Mouse (Mus musculus) cerebellum, adult 2 months (tissue): ENCODE data around the gene Mamdc2. TPM values are rescaled to one million over a fixed set of nuclear protein-coding genes. Genes with fewer than 3 reads are reported as not detected.

ENCODE experiments used
- DNase-seq, 2 experiments: peaks; one replicate each; pipeline ENCODE4 v3.0.0; 2021
- H3K27ac ChIP-seq: fragments of 200-500 bp; 2 replicates; pipeline ENCODE4 v1.5.1; 2012; ENCODE audit warnings: low read length, control low read depth, inconsistent platforms; ENCODE audit not compliant: insufficient read depth
- H3K27me3 ChIP-seq: fragments of 200-500 bp; 2 replicates; pipeline ENCODE4 v1.6.1; 2012; ENCODE audit warnings: inconsistent platforms, mild to moderate bottlenecking, low read length, moderate library complexity; ENCODE audit not compliant: control insufficient read depth, insufficient read depth
- H3K4me1 ChIP-seq: fragments of 200-500 bp; 2 replicates; pipeline ENCODE4 v1.6.1; 2011; ENCODE audit warnings: low read length; ENCODE audit not compliant: control insufficient read depth, insufficient read depth
- H3K4me3 ChIP-seq: fragments of 200-500 bp; replicated peaks from 2 replicates; pipeline ENCODE3; 2011; ENCODE audit warnings: mild to moderate bottlenecking, low read depth, low read length, control low read depth; ENCODE audit not compliant: insufficient read depth
- CTCF ChIP-seq: fragments of 200-500 bp; IDR thresholded peaks from 2 replicates; pipeline ENCODE4 v1.5.1; 2011; ENCODE audit warnings: low read depth, mild to moderate bottlenecking, control low read depth, low read length, moderate library complexity, borderline replicate concordance; ENCODE audit not compliant: insufficient read depth
- POLR2A ChIP-seq: fragments of 200-500 bp; IDR thresholded peaks from 2 replicates; pipeline ENCODE4 v1.6.1; 2011; ENCODE audit warnings: low read length, control low read depth, borderline replicate concordance; ENCODE audit not compliant: insufficient read depth
- whole genome bisulfite sequencing: fragments of 180-500 bp; shearing (Covaris S2); methylation state at CpG from one replicate; pipeline ENCODE4 v1.1.7; 2018; 5-methylcytosine and 5-hydroxymethylcytosine counted together
- polyA plus RNA-seq: library from polyadenylated mRNA; depleted of rRNA; stranded (reverse); fragments of >200 nt; gene quantifications from 2 replicates; pipeline ENCODE4 v1.2.3, GENCODE M21; 2012; rRNA removed

Mamdc2 gene
- polyA plus RNA-seq, 1 experiment, result 2.7 TPM

DNA sequence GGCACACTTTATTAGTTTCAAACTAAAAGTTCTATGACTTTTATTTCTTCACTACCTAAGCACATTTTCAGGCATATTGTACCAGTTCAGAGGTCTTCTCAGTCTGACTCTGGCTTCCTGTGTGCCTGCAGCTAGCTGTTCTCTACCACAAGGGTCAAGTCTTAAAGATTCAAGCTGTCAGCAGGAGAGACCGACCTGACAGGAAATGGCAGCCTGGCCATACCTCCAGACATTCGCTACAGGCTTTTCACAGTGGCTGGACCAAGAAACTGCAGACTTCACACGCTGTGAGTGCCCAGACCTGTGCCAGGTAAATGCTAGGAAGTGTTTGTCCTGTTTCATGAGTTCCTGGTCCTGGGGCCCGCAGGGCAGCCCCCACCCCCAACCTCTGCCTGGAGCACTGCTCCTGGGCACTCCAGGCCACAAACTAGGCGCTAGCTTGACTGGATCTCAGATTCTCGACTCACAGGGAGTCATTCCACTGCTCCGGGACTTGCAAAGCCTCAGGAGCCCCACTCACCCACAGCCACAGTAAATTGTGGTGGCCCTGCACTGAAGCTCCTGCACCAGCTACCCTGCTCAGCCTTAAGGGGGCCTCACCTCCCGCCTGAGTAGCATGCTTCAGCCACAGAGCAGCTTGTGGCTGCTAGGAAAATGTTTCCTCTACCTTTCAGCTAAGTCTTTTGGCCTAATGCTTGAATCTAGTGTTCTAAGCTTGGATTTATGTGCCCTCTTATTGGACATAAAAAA lies 166.2 kb downstream of the Mamdc2 start:
- 69% methylated on average over 8 of the region's 8 CpGs for WGBS
- H3K4me3 ChIP-seq, result no peak overlapping the region
- DNase-seq, result no peak
- H3K27ac ChIP-seq, result no peak overlapping the region
- H3K4me1 ChIP-seq, result no peaks in the 10 kb centered on the region
- TF ChIP-seq POLR2A (no peak), CTCF (no peak)
- no peaks in the 10 kb centered on the region for H3K27me3 ChIP-seq

DNA sequence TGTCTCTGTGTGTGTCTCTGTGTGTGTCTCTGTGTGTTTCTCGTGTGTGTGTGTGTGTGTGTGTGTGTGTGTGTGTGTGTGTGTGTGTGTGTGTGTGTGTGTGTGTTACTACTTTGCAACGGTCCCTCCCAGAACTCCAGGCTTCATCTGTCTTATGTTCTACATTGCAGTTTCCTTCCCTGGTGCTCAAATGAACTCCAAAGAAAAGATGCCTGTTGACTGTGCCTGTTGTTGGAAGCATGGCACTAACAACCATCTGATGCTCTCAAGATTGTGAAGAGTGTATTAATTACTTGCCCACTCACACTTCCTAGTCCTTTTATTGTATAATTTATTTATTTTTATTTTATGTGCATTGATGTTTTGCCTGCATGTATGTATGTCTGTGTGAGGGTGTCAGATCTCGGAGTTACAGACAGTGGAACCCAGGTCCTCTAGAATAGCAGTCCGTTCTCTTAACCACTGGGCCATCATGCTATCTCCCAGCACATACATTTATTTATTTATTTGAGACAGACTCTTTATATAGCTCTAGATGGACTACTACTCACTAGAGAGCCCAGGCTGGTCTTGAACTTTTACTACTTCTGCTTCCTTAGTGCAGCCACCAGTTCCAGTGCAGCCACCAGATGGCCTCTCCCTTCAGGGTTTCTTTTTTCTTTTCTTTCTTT lies 174.1 kb downstream of the Mamdc2 start:
- WGBS, result 48% methylated on average over 4 of the region's 4 CpGs
- no peak for TF ChIP-seq CTCF
- no peak for DNase-seq
- Histone ChIP-seq H3K4me1 (no peaks in the 10 kb centered on the region), H3K27me3 (no peaks in the 10 kb centered on the region), H3K27ac (no peak overlapping the region), H3K4me3 (peak overlapping the region; percentile 81)

DNA sequence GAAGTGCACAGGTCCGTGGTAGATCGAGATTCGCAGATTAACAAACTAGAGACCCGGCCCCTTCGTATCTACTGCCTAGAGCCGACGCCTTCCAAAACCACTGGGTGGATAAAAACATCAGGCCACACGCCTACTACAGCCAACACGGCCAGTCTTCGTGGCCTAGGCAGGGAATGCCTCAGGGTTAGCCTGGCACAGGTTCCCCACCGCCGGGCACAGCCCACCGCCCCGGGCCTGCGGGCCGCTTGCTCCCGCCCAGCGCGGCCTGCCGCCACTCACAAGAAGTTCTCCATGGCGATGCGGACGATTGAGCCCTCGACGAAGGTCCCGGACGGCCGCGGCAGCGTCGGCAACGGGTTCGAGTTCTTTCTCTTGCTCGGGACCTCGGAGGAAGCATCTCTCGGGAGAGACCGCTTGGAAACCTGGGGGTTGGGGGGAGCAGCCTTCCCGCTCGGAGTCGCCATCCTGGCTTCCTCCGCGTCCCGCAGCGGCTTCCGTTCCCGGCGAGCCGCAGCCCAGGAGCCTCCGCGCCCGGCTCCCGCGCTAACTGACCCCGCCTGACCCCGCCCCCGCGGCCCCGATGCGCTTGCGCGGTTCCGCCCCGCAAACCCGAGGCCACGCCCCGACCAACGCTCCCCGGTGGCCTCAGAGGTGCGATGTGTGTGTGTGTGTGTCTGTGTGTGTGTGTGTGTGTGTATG lies 174.7 kb downstream of the Mamdc2 start, which contains the start of gene Smc5:
TSS of gene Smc5 (minus strand) at position 543 of the 699 bp plus-strand sequence.
- peak; percentile 89 to 92 for DNase-seq
- under 1% methylated on average over 69 of the region's 69 CpGs for WGBS
- no peak within 1 kb of the TSS; the same call in 1 of the 2 replicates for H3K27ac ChIP-seq

DNA sequence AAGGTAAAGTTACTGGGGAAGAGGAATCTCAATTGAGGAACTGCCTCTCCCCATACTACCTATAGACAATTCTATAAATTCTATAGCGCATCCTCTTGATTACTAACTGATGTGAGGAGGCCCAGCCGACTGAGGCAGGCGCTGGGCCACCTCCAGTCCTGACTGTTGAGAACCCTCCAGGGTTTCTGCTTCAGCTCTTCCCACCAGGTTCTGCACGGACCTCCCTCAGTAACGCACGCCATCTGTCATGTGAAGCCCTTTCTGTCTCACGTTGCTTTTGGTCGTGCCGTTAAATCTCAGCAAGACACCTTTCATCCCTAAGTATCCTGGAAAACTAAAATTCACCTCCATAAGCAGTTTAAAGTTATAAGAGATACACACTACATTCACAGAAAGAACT lies 191.5 kb downstream of the Mamdc2 start:
- no peaks in the 10 kb centered on the region for H3K4me1 ChIP-seq
- 18% methylated on average over 9 of the region's 9 CpGs for WGBS
- no peaks in the 10 kb centered on the region for H3K27me3 ChIP-seq
- DNase-seq, result peak; percentile 52 to 62
- H3K4me3 ChIP-seq, result no peak overlapping the region
- TF ChIP-seq CTCF, result no peak
- no peak for TF ChIP-seq POLR2A
- no peak overlapping the region for H3K27ac ChIP-seq

More for the DNA sequence above, 174.7 kb downstream of the Mamdc2 start, which contains the start of gene Smc5:
- peak within 1 kb of the TSS; percentile 81 for H3K4me3 ChIP-seq
- peak; percentile 53; the same call in 1 of the 2 replicates for TF ChIP-seq POLR2A
- TF ChIP-seq CTCF, result no peak
- no peaks in the 10 kb centered on the region for H3K4me1 ChIP-seq
- no peaks in the 10 kb centered on the region for H3K27me3 ChIP-seq

Other genes starting within 250 kb of the Mamdc2 start
- 29.7 and 32.7 TPM in 2 replicates for gene Smc5, start 174.5 kb downstream of the Mamdc2 start, polyA plus RNA-seq
- 1.5 and 1.6 TPM in 2 replicates for gene 1700028P14Rik, start 204.4 kb upstream of the Mamdc2 start, polyA plus RNA-seq
- 12.1 and 13.9 TPM in 2 replicates for gene Ptar1, start 239.0 kb upstream of the Mamdc2 start, polyA plus RNA-seq